Mouse (Mus musculus) urinary bladder, postnatal 4 days (tissue): Measurements from ENCODE around the gene Anapc15-ps.
A peak's percentile ranks its signal among the peaks of the same experiment; 100 is the strongest.

Experiments
- DNase-seq, 2 experiments: peaks; one replicate each; pipeline ENCODE4 v3.0.0; 2021 to 2022; ENCODE audit warnings: low spot score in 2 of 2

The Anapc15-ps gene

GRCm38 (mm10) chr10:95669872-95670271 lies 3.4 kb downstream of the Anapc15-ps start:
- DNase-seq, result no peak

GRCm38 (mm10) chr10:95669034-95669433 lies 4.2 kb downstream of the Anapc15-ps start:
- DNase-seq, result peak in 1 of 2 experiments; percentile 38

- DNase-seq, result no peak
These were observed 5.8 kb downstream of the Anapc15-ps start for GRCm38 (mm10) chr10:95667371-95668030.

GRCm38 (mm10) chr10:95666791-95667190 lies 6.5 kb downstream of the Anapc15-ps start:
- DNase-seq, result no peak

GRCm38 (mm10) chr10:95665426-95665990 lies 7.7 kb downstream of the Anapc15-ps start:
- no peak for DNase-seq

- no peak for DNase-seq
These were observed 8.6 kb downstream of the Anapc15-ps start for GRCm38 (mm10) chr10:95664613-95665012.

GRCm38 (mm10) chr10:95660356-95660755 lies 12.9 kb downstream of the Anapc15-ps start:
- no peak for DNase-seq

GRCm38 (mm10) chr10:95659471-95660150 lies 13.6 kb downstream of the Anapc15-ps start:
- no peak for DNase-seq

GRCm38 (mm10) chr10:95658836-95659343 lies 14.4 kb downstream of the Anapc15-ps start:
- no peak for DNase-seq

GRCm38 (mm10) chr10:95656236-95657225 lies 16.7 kb downstream of the Anapc15-ps start:
- DNase-seq, result no peak

- no peak for DNase-seq
These were observed 21.1 kb downstream of the Anapc15-ps start for GRCm38 (mm10) chr10:95652131-95652530.

- DNase-seq, result no peak
These were observed 24.8 kb downstream of the Anapc15-ps start for GRCm38 (mm10) chr10:95648326-95648888.

GRCm38 (mm10) chr10:95647128-95647527 lies 26.1 kb downstream of the Anapc15-ps start:
- no peak for DNase-seq

- DNase-seq, result no peak
These were observed 26.7 kb downstream of the Anapc15-ps start for GRCm38 (mm10) chr10:95646576-95646975.

- no peak for DNase-seq
These were observed 29.4 kb downstream of the Anapc15-ps start for GRCm38 (mm10) chr10:95643696-95644360.

GRCm38 (mm10) chr10:95643042-95643441 lies 30.2 kb downstream of the Anapc15-ps start:
- DNase-seq, result no peak

GRCm38 (mm10) chr10:95641335-95641734 lies 31.9 kb downstream of the Anapc15-ps start:
- DNase-seq, result no peak

- DNase-seq, result no peak
These were observed 33.8 kb downstream of the Anapc15-ps start for GRCm38 (mm10) chr10:95639429-95639828.

GRCm38 (mm10) chr10:95634751-95635150 lies 38.5 kb downstream of the Anapc15-ps start:
- DNase-seq, result no peak

GRCm38 (mm10) chr10:95634261-95634660 lies 39.0 kb downstream of the Anapc15-ps start:
- no peak for DNase-seq

GRCm38 (mm10) chr10:95631568-95631967 lies 41.7 kb downstream of the Anapc15-ps start:
- no peak for DNase-seq
